Mouse (Mus musculus) liver, adult 10 weeks (tissue): ENCODE data around the gene Cep135. TPM values are rescaled to one million over a fixed set of nuclear protein-coding genes. Genes with fewer than 3 reads are reported as not detected.

ENCODE experiments used
- polyA plus RNA-seq: library from polyadenylated mRNA; stranded (reverse); fragments of 350-450 nt; fragmentation: Illumina TruSeq; extraction: RNeasy Lipid Tissue Mini Kit (QIAGEN cat#74804); gene quantifications from one replicate; pipeline ENCODE4 v1.2.3, GENCODE M21; 2014; ENCODE audit warnings: low read depth, low replicate concordance

Gene Cep135
- 3.4 TPM for polyA plus RNA-seq

DNA sequence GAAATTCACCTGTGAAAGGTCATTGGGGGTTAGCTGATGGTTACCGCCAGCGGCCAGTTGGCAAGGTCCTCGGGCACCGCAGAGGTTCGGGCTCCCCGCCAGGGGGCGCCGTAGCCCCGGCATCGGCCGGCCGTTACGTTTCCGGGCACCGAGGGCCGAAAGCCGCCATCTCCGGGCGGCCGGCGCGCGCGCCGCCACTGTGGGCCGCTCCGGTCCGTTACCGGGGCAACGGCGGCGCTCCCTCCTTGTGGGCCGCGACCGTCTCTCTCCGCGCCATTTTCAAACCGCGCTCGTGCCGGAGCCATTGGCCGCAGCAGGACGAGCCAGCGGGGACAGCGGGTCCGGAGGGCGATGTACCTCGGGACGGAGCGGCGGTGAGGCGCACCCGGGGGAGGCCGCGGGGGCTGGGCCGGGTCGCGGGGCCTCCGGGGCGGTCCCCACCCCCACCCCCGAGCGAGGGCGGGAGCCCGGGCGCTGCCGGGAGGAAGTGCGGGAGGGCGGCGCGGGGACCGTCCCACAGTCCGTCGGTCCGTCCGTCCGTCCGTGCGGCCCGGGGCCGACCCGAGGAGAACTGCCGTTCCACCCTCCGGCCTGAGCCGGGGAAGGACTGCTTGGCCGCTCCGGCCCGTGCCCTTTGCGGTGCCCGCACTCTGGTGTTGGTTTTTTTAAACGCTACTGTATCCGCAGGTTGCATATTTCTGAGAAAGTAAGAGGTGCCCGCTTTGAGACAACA lies at the start of gene Cep135:
Cep135 (plus strand) TSS at position 148 of the 733 bp plus-strand sequence.

GRCm38 (mm10) chr5:76656212-76656611 lies 67.7 kb downstream of the Cep135 start, which contains the start of gene C530008M17Rik:
TSS of gene C530008M17Rik (plus strand) at chr5:76656512.

Other genes with a start within 250 kb of the Cep135 start
- gene Nmu, start 224.9 kb upstream of the Cep135 start, polyA plus RNA-seq, result not detected
- not detected for gene Gm7271, start 104.7 kb upstream of the Cep135 start, polyA plus RNA-seq
- 22.5 TPM for gene Exoc1, start 59.4 kb upstream of the Cep135 start, polyA plus RNA-seq
- not detected for gene C530008M17Rik, start 67.8 kb downstream of the Cep135 start, polyA plus RNA-seq